Mouse (Mus musculus) hindbrain, embryonic 15.5 days (tissue): ENCODE data around the gene C130050O18Rik. TPM values are rescaled to one million over a fixed set of nuclear protein-coding genes. Genes with fewer than 3 reads are reported as not detected.
A peak's percentile ranks its signal among the peaks of the same experiment; 100 is the strongest.

Experiments
- ATAC-seq: fragments of 200-750 bp; cut with Nextera tagmentation; 2 replicates; pipeline ENCODE4 v1.8.0; 2017; ENCODE audit warnings: low read depth, moderate number of reproducible peaks, moderate TSS enrichment; ENCODE audit not compliant: low FRiP score
- H3K27ac ChIP-seq: fragments of 300-500 bp; sonication (generic); replicated peaks from 2 replicates; pipeline ENCODE4 v1.5.1; 2015; ENCODE audit warnings: mild to moderate bottlenecking, inconsistent platforms
- H3K27me3 ChIP-seq: fragments of 300-500 bp; sonication (generic); 2 replicates; pipeline ENCODE4 v1.6.1; 2015; ENCODE audit warnings: control low read depth, inconsistent platforms
- H3K36me3 ChIP-seq: fragments of 300-500 bp; sonication (generic); 2 replicates; pipeline ENCODE4 v1.6.1; 2015; ENCODE audit warnings: control low read depth, inconsistent platforms
- H3K4me1 ChIP-seq: fragments of 300-500 bp; sonication (generic); replicated peaks from 2 replicates; pipeline ENCODE4 v1.6.1; 2015; ENCODE audit warnings: control low read depth, inconsistent platforms
- H3K4me2 ChIP-seq: fragments of 300-500 bp; sonication (generic); 2 replicates; pipeline ENCODE4 v1.6.1; 2015; ENCODE audit warnings: moderate library complexity, mild to moderate bottlenecking, inconsistent platforms
- H3K4me3 ChIP-seq: fragments of 300-500 bp; sonication (generic); 2 replicates; pipeline ENCODE4 v1.5.1; 2015; ENCODE audit warnings: mild to moderate bottlenecking, inconsistent platforms
- H3K9ac ChIP-seq: fragments of 300-500 bp; sonication (generic); 2 replicates; pipeline ENCODE4 v1.6.1; 2015; ENCODE audit warnings: inconsistent platforms
- H3K9me3 ChIP-seq: fragments of 300-500 bp; sonication (generic); 2 replicates; pipeline ENCODE4 v1.6.1; 2016; ENCODE audit warnings: control low read depth, inconsistent platforms
- WGBS: fragments of 180-500 bp; shearing (Covaris S2); methylation state at CpG from one replicate; pipeline ENCODE4 v1.1.7; 2015; 5-methylcytosine and 5-hydroxymethylcytosine counted together
- polyA plus RNA-seq: library from polyadenylated mRNA; unstranded; fragments of >200 nt; fragmentation: Nextera tagmentation; extraction: Ambion mirVana; gene quantifications from 2 replicates; pipeline ENCODE4 v1.2.1, GENCODE M21; 2015

Gene C130050O18Rik
- polyA plus RNA-seq, 1 experiment from 2014 or later, result 0.22 TPM

- ATAC-seq, result no peak
- no peaks in the 10 kb centered on the region for H3K36me3 ChIP-seq
- peak overlapping the region; percentile 63 for H3K27ac ChIP-seq
- no peak overlapping the region for H3K4me2 ChIP-seq
- peaks cover 26% of the 10 kb centered on the region for H3K4me1 ChIP-seq
- no peak overlapping the region for H3K9ac ChIP-seq
- H3K4me3 ChIP-seq, result no peak overlapping the region
- 34% methylated on average over 2 of the region's 2 CpGs for WGBS
- H3K27me3 ChIP-seq, result no peaks in the 10 kb centered on the region
- no peaks in the 10 kb centered on the region for H3K9me3 ChIP-seq
Observed at GRCm38 (mm10) chr5:139418110-139418509, 13.0 kb downstream of the C130050O18Rik start.

DNA sequence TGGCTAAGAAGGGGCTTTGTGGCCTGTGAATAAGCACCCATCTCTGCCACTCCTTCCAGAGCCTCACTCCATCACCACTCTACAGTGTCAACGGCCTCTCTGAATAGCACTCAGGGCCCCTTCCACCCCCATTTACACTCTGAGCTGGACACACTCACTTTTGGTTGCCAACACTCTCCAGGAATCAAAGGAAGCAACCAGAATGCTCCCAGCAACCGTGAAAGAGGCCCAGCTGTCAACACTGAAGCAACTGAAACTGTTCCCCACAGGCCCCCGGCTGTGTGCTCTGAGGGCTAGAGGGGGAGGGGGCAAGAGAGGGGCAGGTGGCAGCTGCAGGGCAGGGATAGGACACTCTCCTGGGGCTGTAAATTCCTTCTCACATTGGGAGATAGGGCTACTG is 13.6 kb downstream of the C130050O18Rik start:
- Histone ChIP-seq H3K4me1 (peaks cover 29% of the 10 kb centered on the region), H3K27me3 (no peaks in the 10 kb centered on the region), H3K36me3 (no peaks in the 10 kb centered on the region), H3K4me2 (no peak overlapping the region), H3K9ac (no peak overlapping the region), H3K9me3 (no peaks in the 10 kb centered on the region), H3K4me3 (no peak overlapping the region), H3K27ac (peak overlapping the region; percentile 63)
- 7% methylated on average over 3 of the region's 3 CpGs for WGBS
- peak; percentile 69 for ATAC-seq

DNA sequence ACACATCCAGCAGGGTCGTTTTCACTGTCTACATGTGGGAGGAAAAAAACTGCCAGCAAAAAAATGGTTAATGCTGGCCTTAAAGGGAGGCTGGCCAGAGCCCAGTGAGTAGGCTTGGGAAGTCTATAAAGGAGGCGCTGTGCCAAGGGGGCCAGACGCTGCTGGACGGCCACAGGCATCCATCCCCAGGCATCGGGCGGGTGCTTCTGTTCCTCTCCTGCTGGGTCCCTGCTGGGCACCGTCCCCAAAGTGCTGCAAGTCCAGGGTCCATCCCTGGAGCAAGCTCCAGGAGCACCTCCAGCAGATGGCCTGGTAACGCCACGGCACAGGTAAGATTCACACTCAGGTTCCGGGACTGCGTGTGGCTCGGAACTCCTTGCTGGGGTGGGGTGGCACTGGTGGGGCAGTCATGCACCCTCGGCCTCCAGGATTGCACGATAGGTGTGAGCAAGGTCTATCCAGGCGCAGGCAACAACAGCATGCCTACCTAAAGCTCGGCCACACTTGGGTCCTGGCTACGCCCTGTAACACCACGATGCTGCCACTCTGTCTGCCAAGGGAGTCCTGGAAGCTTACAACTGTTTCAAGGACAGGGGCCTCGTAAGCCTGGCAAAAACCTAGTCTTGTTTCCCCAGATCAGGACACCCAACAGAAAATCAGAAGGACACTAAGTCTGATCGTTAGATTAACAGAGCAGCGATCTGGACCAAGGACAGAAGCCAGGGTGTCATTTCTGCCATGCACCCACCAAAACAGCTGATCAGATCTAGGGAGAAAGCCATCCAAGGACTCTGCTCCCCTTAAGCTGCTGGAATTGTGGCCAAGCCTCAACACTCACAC is 18.2 kb downstream of the C130050O18Rik start, which contains the start of gene Gper1:
Gene Gper1, plus strand, starts transcription at position 126 of the 840 bp plus-strand sequence.
- H3K36me3 ChIP-seq, result no peaks in the 10 kb centered on the region
- 47% methylated on average over 21 of the region's 21 CpGs for WGBS
- 0 out of 2 replicates have a peak within 1 kb of the TSS, but pooled peaks have one; percentile 2 for H3K9ac ChIP-seq
- H3K4me3 ChIP-seq, result peak within 1 kb of the TSS; percentile 25
- H3K4me2 ChIP-seq, result peak within 1 kb of the TSS; percentile 36
- peaks cover 34% of the 10 kb centered on the region for H3K4me1 ChIP-seq
- peak within 1 kb of the TSS; percentile 32; the same call in 1 of the 2 replicates for H3K27ac ChIP-seq
- H3K27me3 ChIP-seq, result no peaks in the 10 kb centered on the region
- ATAC-seq, result no peak
- H3K9me3 ChIP-seq, result no peaks in the 10 kb centered on the region

- Histone ChIP-seq H3K27me3 (no peaks in the 10 kb centered on the region), H3K4me2 (no peak overlapping the region), H3K9ac (no peak overlapping the region), H3K4me3 (no peak overlapping the region), H3K36me3 (no peaks in the 10 kb centered on the region), H3K9me3 (no peaks in the 10 kb centered on the region), H3K4me1 (peaks cover 35% of the 10 kb centered on the region), H3K27ac (no peak overlapping the region)
- no peak for ATAC-seq
- WGBS, result 81% methylated on average over 9 of the region's 9 CpGs
Observed at GRCm38 (mm10) chr5:139425198-139425597, 20.1 kb downstream of the C130050O18Rik start.

DNA sequence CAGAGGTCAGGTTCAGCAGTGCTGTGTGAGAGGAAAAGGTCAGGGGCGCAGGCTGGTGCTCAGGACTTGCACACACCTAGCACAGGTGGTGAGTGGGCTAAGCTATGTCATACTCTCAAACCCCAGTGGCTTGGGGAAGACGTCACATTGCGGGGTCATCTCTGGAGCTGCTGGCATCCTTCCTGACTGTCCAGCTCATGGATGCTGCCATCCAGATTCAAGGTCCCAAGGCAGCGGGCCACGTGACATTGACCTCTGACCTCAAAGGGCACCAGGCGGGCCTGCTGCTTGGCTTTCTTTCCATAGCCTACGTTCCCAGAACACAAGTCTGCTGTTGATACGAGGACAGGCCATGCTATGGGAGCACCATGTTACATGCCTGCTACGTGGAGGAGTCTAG is 21.9 kb downstream of the C130050O18Rik start:
- ATAC-seq, result no peak
- 93% methylated on average over 9 of the region's 9 CpGs for WGBS
- H3K4me3 ChIP-seq, result no peak overlapping the region
- no peak overlapping the region for H3K4me2 ChIP-seq
- H3K4me1 ChIP-seq, result peaks cover 53% of the 10 kb centered on the region
- H3K27me3 ChIP-seq, result no peaks in the 10 kb centered on the region
- no peak overlapping the region for H3K27ac ChIP-seq
- no peak overlapping the region for H3K9ac ChIP-seq
- H3K9me3 ChIP-seq, result no peaks in the 10 kb centered on the region
- no peaks in the 10 kb centered on the region for H3K36me3 ChIP-seq

DNA sequence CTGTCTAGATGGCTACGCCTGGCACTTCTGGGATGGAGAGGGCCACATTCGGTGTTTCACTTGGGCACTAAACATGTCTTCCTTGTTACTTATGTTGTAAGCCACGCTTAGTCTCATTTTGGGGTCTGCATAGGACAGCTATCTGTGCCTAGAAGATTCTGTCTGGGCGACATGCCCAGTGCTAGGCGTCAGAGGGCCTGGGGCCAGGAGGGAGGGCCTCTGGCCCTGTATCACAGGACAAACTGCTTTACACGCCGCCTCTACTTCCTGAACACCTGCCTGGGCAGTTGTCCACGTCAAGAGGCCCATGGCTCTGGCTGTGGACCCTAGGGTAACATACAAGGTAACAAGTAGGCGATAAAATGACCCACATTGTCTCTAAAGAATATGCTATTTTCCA is 22.9 kb downstream of the C130050O18Rik start:
- no peak overlapping the region for H3K4me2 ChIP-seq
- H3K4me3 ChIP-seq, result no peak overlapping the region
- no peak for ATAC-seq
- H3K9ac ChIP-seq, result no peak overlapping the region
- H3K27ac ChIP-seq, result no peak overlapping the region
- H3K4me1 ChIP-seq, result peaks cover 50% of the 10 kb centered on the region
- H3K27me3 ChIP-seq, result no peaks in the 10 kb centered on the region
- H3K9me3 ChIP-seq, result no peaks in the 10 kb centered on the region
- WGBS, result 71% methylated on average over 9 of the region's 9 CpGs
- no peaks in the 10 kb centered on the region for H3K36me3 ChIP-seq

DNA sequence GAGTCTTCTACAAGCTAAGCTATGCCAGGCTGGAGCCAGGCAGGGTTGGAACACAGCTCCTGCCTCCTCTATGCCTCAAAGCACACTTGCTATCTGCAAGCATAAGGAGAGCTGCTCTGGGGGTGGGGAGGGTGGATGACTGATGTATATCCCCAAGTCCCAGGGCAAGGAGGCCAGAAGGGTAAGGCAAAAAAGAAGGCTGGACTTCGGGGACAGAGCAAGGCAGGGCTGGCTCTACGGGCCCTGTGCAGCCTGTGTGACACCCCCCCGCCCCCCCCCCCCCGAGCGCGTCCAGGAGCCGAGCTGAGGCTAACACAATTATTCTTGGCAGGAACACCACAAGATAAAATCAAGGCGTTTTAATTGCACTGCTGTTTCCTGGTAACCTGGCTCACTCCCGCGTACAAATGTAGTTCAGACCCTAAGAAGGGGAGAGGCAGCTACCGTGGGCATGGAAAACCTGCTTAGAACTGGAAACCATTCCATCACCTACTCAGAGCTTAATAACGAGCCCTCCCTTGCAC is 24.8 kb downstream of the C130050O18Rik start:
- WGBS, result 24% methylated on average over 12 of the region's 12 CpGs
- no peak overlapping the region for H3K4me3 ChIP-seq
- no peaks in the 10 kb centered on the region for H3K9me3 ChIP-seq
- H3K27me3 ChIP-seq, result no peaks in the 10 kb centered on the region
- no peaks in the 10 kb centered on the region for H3K36me3 ChIP-seq
- peak overlapping the region; percentile 66 for H3K27ac ChIP-seq
- H3K4me2 ChIP-seq, result no peak overlapping the region; the same call in 1 of the 2 replicates
- no peak overlapping the region for H3K9ac ChIP-seq
- H3K4me1 ChIP-seq, result peaks cover 58% of the 10 kb centered on the region
- ATAC-seq, result peak; percentile 12; the same call in 1 of the 2 replicates

- WGBS, result 64% methylated on average over 6 of the region's 6 CpGs
- H3K36me3 ChIP-seq, result no peaks in the 10 kb centered on the region
- H3K27me3 ChIP-seq, result no peaks in the 10 kb centered on the region
- peaks cover 70% of the 10 kb centered on the region for H3K4me1 ChIP-seq
- no peaks in the 10 kb centered on the region for H3K9me3 ChIP-seq
- no peak overlapping the region for H3K9ac ChIP-seq
- H3K27ac ChIP-seq, result peak overlapping the region; percentile 46
- H3K4me2 ChIP-seq, result no peak overlapping the region
- H3K4me3 ChIP-seq, result no peak overlapping the region
- no peak for ATAC-seq
Observed at GRCm38 (mm10) chr5:139432333-139432732, 27.3 kb downstream of the C130050O18Rik start.

- ATAC-seq, result no peak
Observed at GRCm38 (mm10) chr5:139432747-139433508, 27.8 kb downstream of the C130050O18Rik start.

GRCm38 (mm10) chr5:139433842-139434568 is 28.9 kb downstream of the C130050O18Rik start:
- Histone ChIP-seq H3K4me3 (no peak overlapping the region), H3K27ac (no peak overlapping the region), H3K4me1 (peaks cover 66% of the 10 kb centered on the region), H3K36me3 (no peaks in the 10 kb centered on the region), H3K9me3 (no peaks in the 10 kb centered on the region), H3K4me2 (no peak overlapping the region), H3K27me3 (no peaks in the 10 kb centered on the region), H3K9ac (no peak overlapping the region)
- 78% methylated on average over 9 of the region's 9 CpGs for WGBS
- ATAC-seq, result no peak; the same call in 1 of the 2 replicates

More at GRCm38 (mm10) chr5:139432747-139433508, 27.8 kb downstream of the C130050O18Rik start:
- Histone ChIP-seq H3K9ac (no peak overlapping the region), H3K4me2 (no peak overlapping the region), H3K4me3 (no peak overlapping the region), H3K27me3 (no peaks in the 10 kb centered on the region), H3K27ac (peak overlapping the region; percentile 46), H3K4me1 (peaks cover 67% of the 10 kb centered on the region), H3K9me3 (no peaks in the 10 kb centered on the region), H3K36me3 (no peaks in the 10 kb centered on the region)
- WGBS, result 72% methylated on average over 7 of the region's 7 CpGs

DNA sequence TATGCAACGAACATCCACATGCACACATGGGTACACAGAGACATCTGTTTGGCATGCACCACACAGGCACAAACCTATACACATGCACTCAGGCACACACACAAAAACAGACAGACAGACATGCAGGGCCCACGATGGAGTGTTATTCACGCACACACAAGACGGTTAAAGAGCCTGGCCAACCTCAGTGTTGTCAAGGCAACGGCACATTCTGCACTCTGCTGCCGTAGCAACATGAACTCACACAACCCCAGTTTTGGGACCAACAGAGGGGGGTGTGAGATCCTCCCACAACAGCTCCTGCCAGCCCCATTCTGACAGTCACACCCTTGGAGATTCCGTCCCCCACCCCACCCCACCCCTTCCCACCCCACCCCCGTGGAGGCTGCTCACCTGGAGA is 29.9 kb downstream of the C130050O18Rik start:
- H3K9me3 ChIP-seq, result no peaks in the 10 kb centered on the region
- H3K36me3 ChIP-seq, result no peaks in the 10 kb centered on the region
- H3K4me3 ChIP-seq, result no peak overlapping the region
- no peak overlapping the region for H3K9ac ChIP-seq
- 15% methylated on average over 8 of the region's 8 CpGs for WGBS
- peak overlapping the region; percentile 68 for H3K27ac ChIP-seq
- no peak overlapping the region; the same call in 1 of the 2 replicates for H3K4me2 ChIP-seq
- ATAC-seq, result peak; percentile 61
- H3K27me3 ChIP-seq, result no peaks in the 10 kb centered on the region
- H3K4me1 ChIP-seq, result peaks cover 56% of the 10 kb centered on the region
